Mouse (Mus musculus) C2C12 (cell line): ENCODE results near the gene Nek2.

ENCODE experiments used
- CTCF ChIP-seq: IDR thresholded peaks from one replicate; pipeline ENCODE4 v1.5.1; 2011; ENCODE audit not compliant: control insufficient read depth, insufficient read depth, insufficient read length
- USF1 ChIP-seq: IDR thresholded peaks from one replicate; pipeline ENCODE4 v1.6.1; 2011; ENCODE audit warnings: low read depth, mild to moderate bottlenecking, control low read depth, moderate library complexity

DNA sequence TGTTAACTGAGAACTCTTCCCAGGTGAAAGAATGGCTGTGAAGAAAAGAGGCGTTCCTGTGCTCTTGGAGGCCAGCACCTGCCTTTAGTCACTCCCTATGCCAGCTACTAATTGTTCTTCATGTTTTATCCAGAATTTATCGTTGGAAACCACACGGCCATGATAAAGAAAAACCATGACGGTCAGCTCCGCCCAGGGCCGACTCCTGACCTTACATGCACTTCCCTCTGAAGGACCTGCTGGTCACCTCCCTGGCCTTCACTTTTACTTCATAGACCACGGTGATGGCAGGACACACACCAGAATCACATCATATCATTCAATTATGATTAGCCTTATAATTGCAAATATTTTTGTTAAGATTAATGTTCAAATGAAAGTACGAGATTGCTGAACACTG, 46.1 kb upstream of the Nek2 start:
- TF ChIP-seq CTCF: no peak
- TF ChIP-seq USF1: no peak
